Mouse (Mus musculus) 3134 (cell line): ENCODE measurements around the gene D13Ertd608e.
"Not testable (repeated sequence)": the region's sequence is repeated elsewhere in the genome, so short reads cannot be mapped to it uniquely, and the experiment has no call there.

Experiments used
- DNase-seq: peaks from one replicate; pipeline ENCODE4 v3.0.0-alpha.2; 2011; ENCODE audit warnings: low spot score; ENCODE audit not compliant: insufficient read length; ENCODE audit errors: extremely low read depth

D13Ertd608e gene

GRCm38 (mm10) chr13:119835320-119836056 lies at the start of gene D13Ertd608e:
Gene D13Ertd608e, plus strand, starts transcription at chr13:119836006.
- DNase-seq, result not testable (repeated sequence)

GRCm38 (mm10) chr13:119789851-119790717 lies 45.7 kb upstream of the D13Ertd608e start:
- peak; percentile 68 for DNase-seq

DNA sequence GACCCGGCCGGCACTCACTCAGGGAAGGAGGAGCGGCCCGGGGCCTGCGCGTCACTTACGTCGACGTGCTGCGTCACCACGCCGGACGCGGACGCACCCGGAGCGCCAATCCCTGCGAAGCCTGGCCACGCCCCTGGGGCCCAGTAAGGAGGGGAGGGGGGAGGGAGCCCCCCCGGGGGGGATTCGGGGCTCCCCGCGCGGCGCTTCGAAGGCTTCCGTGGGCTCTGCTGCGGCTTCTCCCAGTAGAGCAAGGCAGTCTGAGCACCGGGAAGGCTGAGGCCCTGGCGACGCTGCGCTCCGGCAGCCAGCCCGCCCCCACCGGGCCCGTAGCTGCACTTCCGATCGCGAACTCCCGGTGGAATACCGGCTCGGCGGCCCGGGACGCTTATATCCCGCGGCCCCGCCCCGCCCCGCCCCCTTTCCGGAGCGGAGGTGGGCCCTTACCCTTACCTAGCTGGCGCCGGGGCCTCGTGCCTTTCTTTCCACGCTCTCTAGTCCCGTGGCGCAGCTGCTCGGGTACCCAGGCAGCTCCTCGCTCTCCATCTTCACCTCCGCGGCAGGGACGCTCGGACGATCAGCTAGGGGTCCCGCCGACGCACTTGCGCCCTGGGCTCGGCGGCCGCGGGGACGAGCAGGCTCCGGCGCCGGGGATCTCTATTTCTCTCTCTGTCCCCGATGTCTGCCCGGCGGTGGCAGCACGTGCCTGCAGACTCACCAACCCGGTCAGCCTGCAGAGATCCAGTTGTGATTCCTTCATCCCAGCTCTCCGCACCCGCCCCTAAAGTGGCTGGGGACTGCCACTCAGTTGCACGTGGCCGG lies 44.8 kb upstream of the D13Ertd608e start, which contains the start of gene Zfp131:
Zfp131 (minus strand) TSS at position 129 of the 819 bp plus-strand sequence.
- peak; percentile 89 for DNase-seq

DNA sequence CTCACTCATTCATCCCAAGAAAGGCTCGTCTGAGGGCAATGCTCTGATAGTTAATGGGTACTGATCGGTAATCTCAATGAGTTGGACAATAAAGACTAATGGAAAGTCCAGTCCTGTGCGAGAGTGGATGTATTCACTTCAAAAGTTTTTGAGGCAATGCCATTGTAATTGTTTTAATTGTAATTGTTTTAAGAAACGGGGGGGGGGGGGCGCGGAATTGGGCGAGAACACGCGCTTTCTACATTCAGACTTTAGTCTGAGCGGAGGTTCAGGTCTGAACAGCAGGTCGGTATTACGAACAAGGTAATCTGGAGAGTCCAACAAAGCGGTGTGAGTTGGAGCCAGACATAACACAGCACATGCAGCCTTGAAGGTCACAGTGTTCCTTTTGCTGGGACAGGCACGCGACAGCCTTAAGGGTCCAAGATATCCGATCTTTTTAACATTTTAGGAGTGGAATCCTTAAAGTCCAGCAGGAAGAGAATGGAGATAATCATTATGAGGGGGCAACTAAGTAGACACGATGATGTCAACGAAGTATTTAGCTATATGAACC lies 44.1 kb upstream of the D13Ertd608e start:
- no peak for DNase-seq

DNA sequence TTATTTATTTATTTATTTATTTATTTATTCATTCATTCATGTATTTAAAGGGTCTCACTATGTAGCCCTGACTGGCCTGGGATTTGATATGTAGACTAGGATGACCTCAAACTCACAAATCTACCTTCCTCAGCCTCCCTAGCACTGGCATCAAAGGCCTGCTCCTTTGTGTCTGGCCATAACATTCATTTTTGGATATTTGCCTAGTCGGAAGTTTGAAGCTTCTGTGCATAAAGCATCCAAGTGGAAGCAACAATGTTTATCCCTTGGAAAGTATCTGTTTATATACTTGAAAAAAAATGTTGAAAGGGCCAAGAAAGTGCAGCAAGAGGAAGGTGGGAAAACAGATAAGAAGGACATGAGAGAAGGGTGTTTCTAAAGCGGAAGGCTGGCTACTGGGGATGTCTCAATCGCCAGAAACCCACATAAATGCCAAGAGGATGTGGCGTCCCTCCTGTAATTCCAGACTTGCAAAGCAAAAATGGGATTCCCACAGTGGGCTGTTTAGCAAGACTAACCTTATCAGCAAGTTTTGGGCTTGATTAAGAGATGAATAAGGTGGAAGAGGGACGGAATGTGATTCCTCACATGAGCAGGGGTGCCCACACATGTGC lies 42.9 kb upstream of the D13Ertd608e start:
- no peak for DNase-seq

GRCm38 (mm10) chr13:119797656-119798055 lies 38.1 kb upstream of the D13Ertd608e start:
- no peak for DNase-seq

GRCm38 (mm10) chr13:119808937-119809336 lies 26.9 kb upstream of the D13Ertd608e start:
- no peak for DNase-seq

DNA sequence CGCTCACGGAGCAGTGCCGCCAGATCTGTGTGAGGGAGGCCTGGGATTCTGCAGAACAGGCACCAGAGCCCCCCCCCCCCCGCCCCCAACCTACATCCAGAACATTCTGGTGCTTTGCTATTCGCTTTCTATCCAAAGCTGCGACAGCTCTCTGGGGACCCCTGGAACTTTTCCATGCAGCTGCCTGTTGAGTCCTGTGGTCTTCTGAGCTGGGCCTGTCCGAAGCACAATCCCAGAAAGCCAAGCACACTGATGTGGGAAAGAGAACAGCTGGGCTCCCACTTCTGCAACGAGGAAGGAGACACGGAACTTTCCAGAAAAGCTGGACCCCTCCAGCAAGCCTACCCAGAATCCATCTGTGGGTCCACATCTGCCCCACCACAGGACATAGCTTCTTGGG lies 25.8 kb upstream of the D13Ertd608e start:
- no peak for DNase-seq

GRCm38 (mm10) chr13:119816798-119817197 lies 19.0 kb upstream of the D13Ertd608e start:
- DNase-seq, result no peak

DNA sequence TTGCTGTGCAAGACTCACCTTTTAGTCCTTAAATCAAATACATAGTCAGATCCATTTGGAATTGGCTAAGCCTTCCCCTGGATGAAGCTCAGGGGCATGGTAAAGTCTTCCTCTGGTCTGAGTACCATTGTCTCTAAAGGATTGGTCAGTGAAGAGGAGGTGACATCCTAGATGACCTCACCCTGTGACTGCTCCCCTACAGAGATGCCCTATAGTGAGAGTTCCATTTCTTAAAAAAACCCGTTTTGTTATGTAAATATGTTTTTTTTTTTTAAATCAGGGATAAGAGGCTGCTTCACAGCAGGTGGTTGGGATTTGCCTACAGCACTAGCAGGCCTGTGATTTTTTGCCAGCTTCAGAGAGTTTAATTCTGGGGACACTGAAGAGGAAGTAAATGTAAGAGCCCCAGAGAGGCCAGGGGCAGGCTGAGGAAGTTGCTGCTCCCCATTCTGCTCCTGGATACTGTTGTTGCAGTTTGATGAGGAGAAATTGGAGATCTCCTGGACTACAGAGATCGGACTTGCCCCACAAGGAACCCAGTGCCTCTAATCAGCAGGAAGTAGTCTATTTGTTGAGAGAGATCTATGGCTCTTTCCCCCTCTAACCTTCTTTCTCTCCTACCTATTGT lies 18.1 kb upstream of the D13Ertd608e start:
- no peak for DNase-seq

GRCm38 (mm10) chr13:119830116-119830515 lies 5.7 kb upstream of the D13Ertd608e start, which contains the start of gene AF067063:
Gene AF067063, minus strand, starts transcription at chr13:119830216.
- DNase-seq, result not testable (repeated sequence)

DNA sequence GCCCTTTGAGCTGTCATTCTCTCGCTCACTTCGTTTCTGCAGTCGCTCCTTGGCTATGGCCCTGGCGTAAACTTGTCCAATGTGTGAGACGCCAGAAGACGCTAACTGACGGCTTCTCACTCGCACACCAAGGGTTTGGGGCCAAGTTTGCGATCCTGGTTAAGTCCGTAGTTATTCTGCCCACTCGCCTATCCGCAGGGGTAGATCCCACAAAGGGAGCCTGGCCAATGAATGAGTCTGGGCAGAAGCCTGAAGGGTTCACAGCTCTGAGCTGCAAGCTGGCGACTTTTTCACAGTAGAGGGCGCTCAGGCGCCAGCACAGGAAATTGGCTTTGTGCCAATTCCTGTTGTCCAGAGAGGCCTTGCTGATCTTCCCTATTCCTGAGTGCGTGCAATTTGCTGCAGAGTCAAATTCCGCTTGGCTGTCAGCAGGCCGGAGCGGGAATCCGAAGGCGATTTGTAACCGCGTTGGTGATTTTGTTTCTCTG lies 562 bp downstream of the D13Ertd608e start:
- not testable (repeated sequence) for DNase-seq

- DNase-seq, result not testable (repeated sequence)
Observed at GRCm38 (mm10) chr13:119837719-119838337, 2.0 kb downstream of the D13Ertd608e start.

DNA sequence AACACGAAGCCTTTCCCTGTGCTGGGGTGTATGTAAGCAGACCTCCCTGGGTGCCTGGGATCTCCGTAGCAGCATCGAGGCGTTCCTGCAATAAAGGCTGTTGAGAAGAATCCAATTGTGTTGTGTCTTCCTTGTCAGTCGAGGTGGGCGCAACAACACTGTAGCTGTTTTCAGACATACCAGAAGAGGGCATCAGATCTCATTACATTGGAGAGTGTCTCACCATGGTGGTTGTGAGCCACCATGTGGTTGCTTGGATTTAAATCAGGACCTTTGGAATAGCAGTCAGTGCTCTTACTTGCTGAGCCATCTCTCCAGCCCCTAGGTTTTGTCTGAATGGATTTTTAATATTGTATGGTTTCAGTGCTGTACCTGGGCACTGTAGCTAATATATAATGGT lies 4.2 kb downstream of the D13Ertd608e start:
- not testable (repeated sequence) for DNase-seq

DNA sequence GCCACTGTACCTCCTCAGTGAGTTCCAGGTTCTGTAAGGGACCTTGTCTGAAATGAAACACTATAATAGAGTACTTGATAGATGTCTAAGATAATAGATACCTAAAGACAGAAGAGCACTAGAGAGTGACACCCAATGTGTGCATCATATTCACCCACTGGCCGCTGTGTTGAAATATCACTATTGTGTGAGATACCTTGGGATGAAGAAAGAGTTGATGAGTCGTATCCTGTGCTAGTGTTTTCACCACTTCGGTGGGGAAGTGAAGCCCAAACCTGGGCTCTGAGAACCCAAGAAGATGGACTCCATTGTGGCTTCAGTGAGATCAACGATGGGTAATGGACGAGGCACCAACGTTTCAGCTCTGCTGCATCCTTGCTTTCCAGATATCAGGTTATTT lies 26.6 kb downstream of the D13Ertd608e start:
- not testable (repeated sequence) for DNase-seq

DNA sequence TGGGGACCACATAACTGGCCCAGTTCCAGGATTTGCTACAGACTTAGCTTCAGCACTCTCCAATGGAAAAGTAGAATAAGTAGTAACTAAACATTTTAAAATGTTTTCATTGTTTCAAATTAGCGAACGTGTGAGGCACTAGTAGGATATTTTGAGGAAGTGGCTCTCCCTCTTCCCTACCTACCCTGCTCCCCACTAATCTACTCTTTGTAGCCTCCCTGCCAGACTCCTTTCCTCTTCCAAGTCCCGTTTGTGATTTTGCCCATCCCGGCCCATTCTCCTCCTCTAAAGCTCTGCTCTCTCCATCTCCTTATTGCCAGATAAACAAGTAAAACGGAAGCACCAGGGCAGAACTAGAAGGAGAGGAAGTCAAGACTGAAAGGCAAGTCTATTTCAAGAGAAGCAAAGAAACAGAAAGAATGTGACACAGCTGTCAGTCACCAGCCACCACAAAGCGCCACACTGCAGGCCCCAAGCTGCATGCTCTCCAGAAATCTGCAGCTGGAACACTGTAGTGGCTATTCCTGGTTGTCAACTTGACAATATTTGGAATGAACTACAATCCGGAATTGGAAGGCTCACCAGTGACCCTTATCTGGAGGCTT lies 28.7 kb downstream of the D13Ertd608e start:
- DNase-seq, result not testable (repeated sequence)

DNA sequence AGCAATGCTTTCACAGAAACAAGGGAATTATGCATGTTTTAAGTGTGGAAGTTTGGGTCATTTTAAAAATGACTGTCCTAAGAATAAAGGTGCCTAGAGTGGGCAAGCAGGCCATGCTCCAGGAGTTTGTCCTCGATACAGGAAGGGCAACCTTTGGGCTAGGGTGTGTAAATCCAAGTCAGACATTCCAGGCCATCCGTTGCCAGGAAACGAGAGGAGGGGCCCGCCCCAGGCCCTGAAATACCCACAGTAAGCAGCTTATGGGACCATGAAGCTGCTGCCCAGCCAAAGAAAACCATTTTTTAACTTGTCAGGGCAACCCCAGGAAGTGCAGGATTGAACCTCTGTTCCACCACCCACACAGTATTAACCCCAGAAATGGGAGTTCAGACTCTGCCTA lies 51.1 kb downstream of the D13Ertd608e start:
- not testable (repeated sequence) for DNase-seq

DNA sequence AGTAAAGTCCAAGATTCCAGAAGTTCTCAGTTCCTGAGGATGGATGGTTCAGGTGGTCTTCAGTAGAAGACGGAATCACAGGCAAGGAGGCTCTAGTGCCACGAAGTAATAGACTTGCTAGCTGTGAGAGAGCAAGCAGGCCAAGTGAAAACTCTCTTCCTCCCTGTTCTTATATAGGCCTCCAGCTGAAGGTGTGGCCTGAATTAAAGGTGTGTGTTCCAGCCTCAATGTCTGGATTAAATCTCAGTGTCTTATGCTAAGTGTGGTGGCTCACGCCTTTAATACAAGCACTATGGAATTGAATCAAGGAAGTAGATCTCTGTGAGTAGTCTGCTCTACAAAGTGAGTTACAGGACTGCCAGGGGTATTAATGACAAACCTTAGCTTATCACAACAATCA lies 58.9 kb downstream of the D13Ertd608e start, which contains the start of gene Tcstv1:
Tcstv1 (minus strand) TSS at position 101 of the 400 bp plus-strand sequence.
- DNase-seq, result not testable (repeated sequence)
